Mouse (Mus musculus): ENCODE data around the gene Psmb7. TPM values are rescaled to one million over a fixed set of nuclear protein-coding genes. Genes with fewer than 3 reads are reported as not detected.

The Psmb7 gene
- total and polyA plus RNA-seq, 2 experiments = 99.4 to 219 TPM

GRCm38 (mm10) chr2:38650340-38650739 is 6.5 kb upstream of the Psmb7 start:
- Histone ChIP-seq H3K27ac (replicated peaks; ENCODE audit: insufficient read depth, low read depth, low read length) (no peak overlapping the region), H3K9ac (ENCODE audit: low read depth, low read length) (no peak overlapping the region), H3K4me1 (ENCODE audit: control insufficient read depth, insufficient read depth, low read length) (no peaks in the 10 kb centered on the region), H3K79me2 (ENCODE audit: control insufficient read depth, insufficient read depth, low read length) (no peaks in the 10 kb centered on the region), H3K27me3 (ENCODE audit: control insufficient read depth, insufficient read depth, low read length) (0 out of 2 replicates have a peak, but pooled peaks cover 2% of the 10 kb centered on the region), H3K4me3 (ENCODE audit: insufficient read depth, low read depth, low read length) (no peak overlapping the region), H3K36me3 (ENCODE audit: control insufficient read depth, insufficient read depth, low read length) (no peaks in the 10 kb centered on the region)
- TF ChIP-seq CTCF (IDR thresholded peaks at IDR 0.05; ENCODE audit: low read depth, low read length) (no peak), POLR2A (IDR thresholded peaks at IDR 0.05; ENCODE audit: extremely low read depth, insufficient read depth, low read length) (no peak)
- 81% methylated on average over 1 of the region's 1 CpGs for WGBS
- DNase-seq (ENCODE audit: extremely low read depth, low read depth, low spot score) = no peak

DNA sequence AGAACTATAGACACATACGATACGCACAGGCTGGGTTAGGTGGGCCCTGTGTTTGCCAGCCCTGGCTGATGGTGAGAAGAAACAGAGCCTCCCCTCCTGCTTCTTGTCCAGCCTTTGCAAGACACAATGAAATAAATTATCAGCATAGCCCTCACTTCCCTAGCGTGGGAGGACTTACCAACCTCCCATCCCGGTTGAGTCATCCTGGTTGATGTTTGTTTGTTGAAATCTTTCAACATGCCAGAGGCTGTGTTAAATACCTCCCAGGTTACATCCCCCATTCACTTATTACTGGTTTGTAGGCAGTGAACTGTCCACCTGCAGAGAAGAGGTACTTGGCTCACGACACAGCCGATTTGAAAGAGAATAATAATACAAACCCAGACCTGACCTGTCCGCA is 3.8 kb upstream of the Psmb7 start:
- H3K9ac ChIP-seq (ENCODE audit: low read depth, low read length) = no peak overlapping the region
- DNase-seq (ENCODE audit: extremely low read depth, low read depth, low spot score) = no peak
- no peaks in the 10 kb centered on the region for H3K36me3 ChIP-seq (ENCODE audit: control insufficient read depth, insufficient read depth, low read length)
- TF ChIP-seq POLR2A (IDR thresholded peaks at IDR 0.05; ENCODE audit: extremely low read depth, insufficient read depth, low read length) (no peak), CTCF (IDR thresholded peaks at IDR 0.05; ENCODE audit: low read depth, low read length) (no peak)
- WGBS = 70% methylated on average over 7 of the region's 7 CpGs
- H3K27me3 ChIP-seq (ENCODE audit: control insufficient read depth, insufficient read depth, low read length) = no peaks in the 10 kb centered on the region
- H3K4me3 ChIP-seq (ENCODE audit: insufficient read depth, low read depth, low read length) = no peak overlapping the region
- H3K27ac ChIP-seq (replicated peaks; ENCODE audit: insufficient read depth, low read depth, low read length) = no peak overlapping the region
- peaks cover 5% of the 10 kb centered on the region; the same call in 1 of the 2 replicates for H3K79me2 ChIP-seq (ENCODE audit: control insufficient read depth, insufficient read depth, low read length)
- peaks cover 3% of the 10 kb centered on the region for H3K4me1 ChIP-seq (ENCODE audit: control insufficient read depth, insufficient read depth, low read length)

- no peak overlapping the region for H3K27ac ChIP-seq (replicated peaks; ENCODE audit: insufficient read depth, low read depth, low read length)
- TF ChIP-seq POLR2A (IDR thresholded peaks at IDR 0.05; ENCODE audit: extremely low read depth, insufficient read depth, low read length) = no peak
- no peak for TF ChIP-seq CTCF (IDR thresholded peaks at IDR 0.05; ENCODE audit: low read depth, low read length)
- peaks cover 3% of the 10 kb centered on the region for H3K4me1 ChIP-seq (ENCODE audit: control insufficient read depth, insufficient read depth, low read length)
- no peak overlapping the region for H3K9ac ChIP-seq (ENCODE audit: low read depth, low read length)
- 84% methylated on average over 8 of the region's 8 CpGs for WGBS
- no peak for DNase-seq (ENCODE audit: extremely low read depth, low read depth, low spot score)
- no peak overlapping the region for H3K4me3 ChIP-seq (ENCODE audit: insufficient read depth, low read depth, low read length)
- H3K36me3 ChIP-seq (ENCODE audit: control insufficient read depth, insufficient read depth, low read length) = no peaks in the 10 kb centered on the region
- no peaks in the 10 kb centered on the region for H3K27me3 ChIP-seq (ENCODE audit: control insufficient read depth, insufficient read depth, low read length)
- H3K79me2 ChIP-seq (ENCODE audit: control insufficient read depth, insufficient read depth, low read length) = peaks cover 5% of the 10 kb centered on the region; the same call in 1 of the 2 replicates
Observed at GRCm38 (mm10) chr2:38647201-38647606, 3.3 kb upstream of the Psmb7 start.

GRCm38 (mm10) chr2:38645936-38646335 is 2.0 kb upstream of the Psmb7 start:
- DNase-seq (ENCODE audit: extremely low read depth, low read depth, low spot score) = peak; percentile 60
- Histone ChIP-seq H3K27ac (replicated peaks; ENCODE audit: insufficient read depth, low read depth, low read length) (no peak overlapping the region), H3K4me1 (ENCODE audit: control insufficient read depth, insufficient read depth, low read length) (peaks cover 3% of the 10 kb centered on the region), H3K4me3 (ENCODE audit: insufficient read depth, low read depth, low read length) (no peak overlapping the region), H3K36me3 (ENCODE audit: control insufficient read depth, insufficient read depth, low read length) (peaks cover 9% of the 10 kb centered on the region; the same call in 1 of the 2 replicates), H3K27me3 (ENCODE audit: control insufficient read depth, insufficient read depth, low read length) (no peaks in the 10 kb centered on the region), H3K79me2 (ENCODE audit: control insufficient read depth, insufficient read depth, low read length) (peaks cover 5% of the 10 kb centered on the region; the same call in 1 of the 2 replicates), H3K9ac (ENCODE audit: low read depth, low read length) (no peak overlapping the region)
- TF ChIP-seq POLR2A (IDR thresholded peaks at IDR 0.05; ENCODE audit: extremely low read depth, insufficient read depth, low read length) (no peak), CTCF (IDR thresholded peaks at IDR 0.05; ENCODE audit: low read depth, low read length) (peak; percentile 82)
- 3% methylated on average over 3 of the region's 3 CpGs for WGBS

DNA sequence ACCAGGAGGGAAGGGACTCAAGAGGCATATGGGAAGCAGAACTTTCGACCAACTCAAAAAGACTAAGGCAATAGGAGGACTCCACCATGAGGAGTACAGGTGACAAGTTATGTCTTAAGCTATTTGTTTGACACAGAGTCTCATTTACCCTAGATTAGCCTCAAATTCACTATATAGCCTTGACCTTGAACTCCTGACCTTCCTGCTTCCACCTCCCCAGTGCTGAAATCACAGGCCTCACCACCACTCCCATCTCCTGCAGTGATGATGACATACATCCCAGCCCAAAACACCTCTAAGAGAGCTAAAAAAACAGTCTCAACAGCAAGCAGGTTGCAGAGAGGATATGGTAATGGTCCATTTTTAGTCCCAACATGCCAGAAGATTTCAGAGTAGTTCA is 2.1 kb downstream of the Psmb7 start:
- H3K36me3 ChIP-seq (ENCODE audit: control insufficient read depth, insufficient read depth, low read length) = peaks cover 34% of the 10 kb centered on the region; the same call in 1 of the 2 replicates
- 88% methylated on average over 1 of the region's 1 CpGs for WGBS
- TF ChIP-seq CTCF (IDR thresholded peaks at IDR 0.05; ENCODE audit: low read depth, low read length) (no peak), POLR2A (IDR thresholded peaks at IDR 0.05; ENCODE audit: extremely low read depth, insufficient read depth, low read length) (no peak)
- H3K4me1 ChIP-seq (ENCODE audit: control insufficient read depth, insufficient read depth, low read length) = peaks cover 3% of the 10 kb centered on the region
- peaks cover 13% of the 10 kb centered on the region; the same call in 1 of the 2 replicates for H3K79me2 ChIP-seq (ENCODE audit: control insufficient read depth, insufficient read depth, low read length)
- H3K4me3 ChIP-seq (ENCODE audit: insufficient read depth, low read depth, low read length) = no peak overlapping the region
- no peak overlapping the region for H3K9ac ChIP-seq (ENCODE audit: low read depth, low read length)
- H3K27ac ChIP-seq (replicated peaks; ENCODE audit: insufficient read depth, low read depth, low read length) = no peak overlapping the region
- no peaks in the 10 kb centered on the region for H3K27me3 ChIP-seq (ENCODE audit: control insufficient read depth, insufficient read depth, low read length)
- no peak for DNase-seq (ENCODE audit: extremely low read depth, low read depth, low spot score)

GRCm38 (mm10) chr2:38637716-38638267 is 6.1 kb downstream of the Psmb7 start:
- Histone ChIP-seq H3K27me3 (ENCODE audit: control insufficient read depth, insufficient read depth, low read length) (no peaks in the 10 kb centered on the region), H3K27ac (replicated peaks; ENCODE audit: insufficient read depth, low read depth, low read length) (no peak overlapping the region), H3K4me3 (ENCODE audit: insufficient read depth, low read depth, low read length) (no peak overlapping the region), H3K79me2 (ENCODE audit: control insufficient read depth, insufficient read depth, low read length) (peaks cover 13% of the 10 kb centered on the region; the same call in 1 of the 2 replicates), H3K4me1 (ENCODE audit: control insufficient read depth, insufficient read depth, low read length) (no peaks in the 10 kb centered on the region), H3K36me3 (ENCODE audit: control insufficient read depth, insufficient read depth, low read length) (peaks cover 66% of the 10 kb centered on the region), H3K9ac (ENCODE audit: low read depth, low read length) (no peak overlapping the region)
- DNase-seq (ENCODE audit: extremely low read depth, low read depth, low spot score) = no peak
- no peak for TF ChIP-seq POLR2A (IDR thresholded peaks at IDR 0.05; ENCODE audit: extremely low read depth, insufficient read depth, low read length)
- WGBS = 89% methylated on average over 4 of the region's 4 CpGs
